ENCODE assay signal across 20 mouse cellular contexts in the genomic region with DNA sequence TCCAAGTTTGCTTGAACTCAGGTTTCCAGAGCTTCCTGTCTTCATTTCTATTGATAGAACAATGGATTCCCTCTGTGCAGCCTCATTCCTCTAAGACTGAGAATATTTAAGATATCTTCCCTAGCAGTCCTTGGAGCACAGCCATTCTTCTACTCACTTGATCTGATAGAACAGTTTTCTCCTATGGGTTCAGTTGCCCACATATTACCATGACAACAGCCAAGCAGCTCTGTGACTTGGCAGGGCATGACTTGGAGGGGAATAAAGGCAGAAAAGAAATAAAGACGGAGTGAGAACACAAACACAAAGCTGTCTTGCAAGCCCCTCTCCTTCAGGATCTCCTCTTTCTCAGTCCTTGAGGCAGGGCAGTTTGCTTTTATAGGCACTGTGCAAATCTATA.
A peak's percentile ranks its signal among the peaks of the same experiment; 100 is the strongest.
DNase-seq lines count a peak whose midpoint lies in the region; ATAC-seq and TF ChIP-seq lines count a peak whose summit lies in the region.
"Had no signal": no experiment of that assay in that cellular context is flagged by ENCODE, and none has a peak within 500 bp of the region (broad histone marks: within the 10 kb centered on the region; RNA-seq: fewer than 3 reads in every experiment).

No protein-coding gene starts in this region.

- no peak for TF ChIP-seq CTCF in left cerebral cortex, adult 2 months (IDR thresholded peaks at IDR 0.05)

- DNase-seq in frontal cortex, postnatal 10 days (ENCODE audit: low spot score in 2 of 2), result no peak
- no peak for DNase-seq in left cerebral cortex, adult 2 months (ENCODE audit: extremely low spot score in 1 of 2, low spot score in 2 of 2)
- no peak for DNase-seq in left cerebral cortex, adult 11 months (ENCODE audit: low spot score)
- peak; percentile 26 to 49 for DNase-seq in right cerebral cortex, postnatal 10 days (ENCODE audit: low spot score in 2 of 2)
- DNase-seq in right cerebral cortex, postnatal 36 days (ENCODE audit: low spot score in 2 of 2), result no peak
- no peak for DNase-seq in T-cell, adult 2 months (ENCODE audit: low spot score)
- DNase-seq: cerebellum, postnatal 25 days; heart, adult 11 months; kidney, adult 18-20 months; kidney, postnatal 10 days; lung, adult 2 months; lung, postnatal 4 days; right cerebral cortex, postnatal 14 days; thymus, postnatal 14 days had no signal

- WGBS in neural tube, embryonic 15.5 days, result 19% methylated on average over 1 of the region's 1 CpGs

- peak; percentile 85 for ATAC-seq in frontal cortex, adult (ENCODE audit: low TSS enrichment)
- peak; percentile 31; the same call in 1 of the 2 replicates for ATAC-seq in neural tube, embryonic 15.5 days (ENCODE audit: low FRiP score)

- no peaks in the 10 kb centered on the region for H3K27me3 ChIP-seq in neural tube, embryonic 15.5 days (replicated peaks)

- peak overlapping the region; percentile 36; the same call in 1 of the 2 replicates for H3K27ac ChIP-seq in left cerebral cortex, adult 2 months
- H3K27ac ChIP-seq in neural tube, embryonic 15.5 days (replicated peaks), result peak overlapping the region; percentile 39; the same call in 1 of the 2 replicates
- H3K27ac ChIP-seq: layer of hippocampus, adult 2 months; limb, embryonic 10.5 days had no signal

- H3K36me3 ChIP-seq in neural tube, embryonic 15.5 days, result no peaks in the 10 kb centered on the region
- H3K36me3 ChIP-seq: limb, embryonic 10.5 days had no signal

- H3K4me2 ChIP-seq in neural tube, embryonic 15.5 days, result no peak overlapping the region
- H3K4me2 ChIP-seq: liver, embryonic 11.5 days; midbrain, embryonic 11.5 days had no signal

- intact Hi-C loops in left cerebral cortex, adult 2 months (cut with DNase I), result no loop called here

- H3K4me1 ChIP-seq in neural tube, embryonic 15.5 days, result 0 out of 2 replicates have a peak, but pooled peaks cover 4% of the 10 kb centered on the region
- H3K4me1 ChIP-seq: limb, embryonic 10.5 days had no signal

- no peaks in the 10 kb centered on the region for H3K9me3 ChIP-seq in neural tube, embryonic 15.5 days (replicated peaks)
- H3K9me3 ChIP-seq: limb, embryonic 10.5 days had no signal

- no peak overlapping the region for H3K4me3 ChIP-seq in left cerebral cortex, adult 2 months
- H3K4me3 ChIP-seq in neural tube, embryonic 15.5 days (replicated peaks), result no peak overlapping the region
- H3K4me3 ChIP-seq: layer of hippocampus, adult 2 months; limb, embryonic 10.5 days had no signal

- H3K9ac ChIP-seq in neural tube, embryonic 15.5 days (replicated peaks), result no peak overlapping the region

Comparison
In these comparisons a context has a peak if more than half of its experiments do, and no peak if none do; other contexts are left out.
1. DNase-seq: peak in right cerebral cortex, postnatal 10 days (2 of 2); none in frontal cortex, postnatal 10 days (0 of 2), left cerebral cortex, adult 2 months (0 of 2), left cerebral cortex, adult 11 months (single experiment), right cerebral cortex, postnatal 36 days (0 of 2) and T-cell, adult 2 months (single experiment).